Mouse (Mus musculus): ENCODE data around the gene Btbd3.

DNA sequence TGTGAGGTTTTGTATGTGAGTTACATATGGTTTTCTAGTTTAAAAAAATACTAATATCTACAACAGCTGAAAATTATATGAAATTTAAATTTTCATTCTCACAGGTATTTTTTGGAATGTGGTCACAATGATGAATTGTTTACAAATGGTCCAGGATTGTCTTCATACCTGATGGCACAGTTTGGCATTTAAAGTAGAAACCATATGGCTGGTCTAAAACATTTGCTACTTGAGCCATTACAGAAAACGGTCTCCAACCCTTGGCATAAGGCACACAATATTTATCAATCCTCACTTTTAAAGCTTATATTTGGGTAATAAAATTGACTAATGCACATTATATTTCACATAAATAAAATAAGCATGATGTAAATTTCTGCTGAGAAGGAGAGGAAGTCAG, 272.1 kb downstream of the Btbd3 start:
- TF ChIP-seq POLR2A (IDR thresholded peaks at IDR 0.05; ENCODE audit: low read depth, low read length) (no peak), CTCF (IDR thresholded peaks at IDR 0.05; ENCODE audit: extremely low read depth, insufficient read length, insufficient replicate concordance, low read depth, low read length) (no peak)

All from small intestine, adult 2 months (tissue).